Mouse (Mus musculus) lung, adult 18-20 months (tissue): ENCODE measurements around the gene Zdhhc8.

Experiments
- DNase-seq, 2 experiments: peaks; one replicate each; pipeline ENCODE4 v3.0.0; 2022; ENCODE audit warnings: mixed read lengths in 2 of 2

Zdhhc8 gene

DNA sequence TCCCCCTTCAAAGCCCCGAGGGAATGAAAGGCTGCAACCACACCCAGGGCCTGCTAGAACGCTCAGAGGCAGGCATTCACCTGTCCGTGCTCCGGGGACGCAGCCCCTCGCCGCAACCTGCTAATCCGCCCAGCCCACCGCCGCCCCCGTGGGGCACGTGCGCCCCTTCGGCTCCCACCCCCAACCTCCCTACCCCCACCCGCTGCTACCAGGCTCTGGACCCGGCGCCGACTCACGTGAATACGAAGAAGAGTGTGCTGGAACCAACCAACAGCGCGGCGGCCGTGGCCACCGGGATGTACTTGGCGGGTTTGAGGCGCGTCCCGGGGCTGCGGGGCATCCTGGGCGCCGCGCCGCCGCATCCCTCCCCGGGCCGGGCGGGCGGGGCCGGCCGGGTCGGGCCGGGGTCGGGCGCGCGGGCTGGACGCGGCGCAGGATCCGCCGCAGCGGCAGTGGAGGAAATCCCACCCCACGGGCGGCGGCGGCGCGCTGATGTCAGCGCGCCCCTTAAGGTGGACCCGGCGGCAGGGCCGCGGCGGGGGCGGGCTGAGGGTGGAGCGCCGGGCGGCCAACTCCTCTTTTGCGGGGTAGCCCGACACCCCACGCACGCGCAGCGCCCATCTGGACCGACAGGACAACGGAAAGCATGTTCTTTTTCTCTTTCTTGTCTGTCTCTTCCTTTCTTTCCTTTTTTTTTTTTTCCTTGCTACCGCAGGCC is at the start of gene Zdhhc8:
Gene Zdhhc8, minus strand, starts transcription at position 466 of the 718 bp plus-strand sequence.
- peak; percentile 80 to 81 for DNase-seq

DNA sequence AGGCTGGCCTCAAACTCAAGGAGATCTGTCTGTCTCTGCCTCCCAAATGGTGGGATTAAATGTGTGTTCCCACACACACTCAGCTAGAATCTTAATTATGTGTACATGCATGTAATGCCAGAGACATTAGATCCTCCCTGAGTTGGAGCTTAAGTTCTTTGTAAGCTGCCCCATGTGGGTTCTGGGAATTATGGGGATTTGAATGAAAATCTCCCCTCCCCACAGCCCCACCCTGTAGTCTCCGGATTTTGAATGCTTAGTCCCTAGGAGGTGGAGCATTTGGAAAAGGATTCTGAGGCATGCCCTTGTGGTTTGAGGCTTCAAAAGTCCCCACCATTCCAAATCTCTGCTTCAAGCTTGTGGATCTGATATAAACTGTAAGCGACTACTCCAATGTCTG is 40.2 kb upstream of the Zdhhc8 start:
- DNase-seq: no peak

DNA sequence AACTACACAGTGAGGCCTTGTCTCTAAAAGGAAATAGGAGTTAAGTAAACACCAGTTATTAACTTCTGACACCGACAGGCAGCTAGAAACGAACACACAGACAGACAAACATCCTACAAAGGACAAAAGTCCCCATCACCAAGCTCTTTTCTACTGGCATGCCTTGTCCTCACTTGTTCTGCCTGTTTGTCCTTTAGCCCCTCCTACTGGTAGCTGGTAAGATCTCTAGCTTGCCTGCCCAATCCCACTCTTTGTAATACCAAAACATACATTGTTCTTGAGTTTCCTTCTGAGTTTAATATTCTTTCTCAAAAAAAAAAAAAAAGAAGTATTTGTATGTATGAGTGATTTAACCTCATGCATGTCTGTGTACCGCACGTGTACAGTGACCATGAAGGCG is 33.2 kb upstream of the Zdhhc8 start:
- no peak for DNase-seq

DNA sequence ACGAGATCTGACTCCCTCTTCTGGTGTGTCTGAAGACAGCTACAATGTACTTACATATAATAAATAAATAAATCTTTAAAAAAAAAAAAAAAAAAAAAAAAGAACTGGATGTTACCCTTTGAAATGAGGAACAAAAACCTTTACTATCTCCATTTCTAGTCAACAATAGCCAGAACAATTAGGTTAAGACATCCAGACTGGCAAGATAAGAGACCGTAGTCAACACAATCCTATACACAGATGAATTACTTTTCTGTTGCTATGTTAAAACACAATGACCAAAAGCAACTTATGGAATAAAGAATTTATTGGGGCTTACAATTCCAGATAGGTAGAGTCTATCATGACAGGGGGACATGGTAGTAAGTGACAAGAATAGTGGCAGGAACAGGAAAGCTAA is 30.1 kb upstream of the Zdhhc8 start:
- DNase-seq: no peak

DNA sequence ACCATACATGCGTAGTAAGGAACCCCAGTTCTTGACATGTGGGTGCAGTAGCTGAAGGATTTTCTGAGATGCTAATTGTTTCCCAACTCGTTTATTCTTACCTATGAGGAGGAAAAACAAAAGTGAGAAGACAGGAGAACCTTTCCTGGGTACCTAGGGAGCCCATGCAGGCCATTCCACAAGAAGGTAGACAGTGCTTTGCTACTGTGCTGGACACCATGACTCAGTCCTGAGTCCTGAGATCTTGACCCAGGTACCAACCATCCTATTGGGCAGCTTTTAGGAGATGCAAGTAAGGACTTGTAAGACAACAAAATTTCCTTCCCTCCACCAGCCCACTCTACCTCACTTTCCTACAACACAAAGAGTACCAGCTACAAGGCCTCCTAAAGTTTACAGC is 23.3 kb upstream of the Zdhhc8 start, which contains the start of gene Gm49776:
Gene Gm49776, minus strand, starts transcription at position 101 of the 400 bp plus-strand sequence.
- no peak for DNase-seq

DNA sequence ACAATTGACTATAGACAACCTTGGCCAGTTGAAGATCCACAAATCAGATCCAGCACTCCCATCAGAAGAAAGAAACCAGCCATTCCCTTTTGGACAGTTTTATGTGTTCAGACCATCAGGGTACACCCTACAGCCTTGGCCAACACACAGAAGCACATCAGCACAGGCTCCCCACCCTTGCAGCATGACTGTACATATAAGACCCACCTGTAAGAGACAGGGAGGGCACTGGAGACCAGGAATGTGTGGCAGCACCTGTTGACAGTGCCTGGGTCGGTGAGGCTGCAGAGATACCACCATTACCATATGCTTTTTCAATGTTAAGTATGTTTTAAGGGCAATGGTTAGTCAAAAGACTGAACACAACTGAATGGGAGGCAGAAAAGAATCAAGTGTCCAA is 18.9 kb upstream of the Zdhhc8 start:
- no peak for DNase-seq

DNA sequence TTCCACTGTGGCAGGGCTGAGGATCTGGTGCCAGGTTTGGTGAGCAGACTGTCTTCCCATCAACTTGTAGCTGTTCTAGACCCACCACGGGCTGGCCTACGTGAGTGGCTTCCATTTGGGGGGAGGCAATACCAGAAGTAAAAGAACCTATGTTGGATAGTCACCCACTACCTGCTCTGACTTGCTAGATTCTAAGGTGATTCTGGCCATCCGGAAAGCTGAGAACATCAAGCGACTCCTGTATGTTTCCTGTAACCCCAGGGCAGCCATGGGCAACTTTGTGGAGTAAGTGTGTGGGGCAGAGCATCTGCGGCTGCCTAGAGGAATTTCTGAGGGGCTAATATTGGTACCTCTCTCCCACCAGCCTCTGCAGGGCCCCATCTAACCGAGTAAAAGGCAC is 17.8 kb upstream of the Zdhhc8 start:
- DNase-seq: no peak

DNA sequence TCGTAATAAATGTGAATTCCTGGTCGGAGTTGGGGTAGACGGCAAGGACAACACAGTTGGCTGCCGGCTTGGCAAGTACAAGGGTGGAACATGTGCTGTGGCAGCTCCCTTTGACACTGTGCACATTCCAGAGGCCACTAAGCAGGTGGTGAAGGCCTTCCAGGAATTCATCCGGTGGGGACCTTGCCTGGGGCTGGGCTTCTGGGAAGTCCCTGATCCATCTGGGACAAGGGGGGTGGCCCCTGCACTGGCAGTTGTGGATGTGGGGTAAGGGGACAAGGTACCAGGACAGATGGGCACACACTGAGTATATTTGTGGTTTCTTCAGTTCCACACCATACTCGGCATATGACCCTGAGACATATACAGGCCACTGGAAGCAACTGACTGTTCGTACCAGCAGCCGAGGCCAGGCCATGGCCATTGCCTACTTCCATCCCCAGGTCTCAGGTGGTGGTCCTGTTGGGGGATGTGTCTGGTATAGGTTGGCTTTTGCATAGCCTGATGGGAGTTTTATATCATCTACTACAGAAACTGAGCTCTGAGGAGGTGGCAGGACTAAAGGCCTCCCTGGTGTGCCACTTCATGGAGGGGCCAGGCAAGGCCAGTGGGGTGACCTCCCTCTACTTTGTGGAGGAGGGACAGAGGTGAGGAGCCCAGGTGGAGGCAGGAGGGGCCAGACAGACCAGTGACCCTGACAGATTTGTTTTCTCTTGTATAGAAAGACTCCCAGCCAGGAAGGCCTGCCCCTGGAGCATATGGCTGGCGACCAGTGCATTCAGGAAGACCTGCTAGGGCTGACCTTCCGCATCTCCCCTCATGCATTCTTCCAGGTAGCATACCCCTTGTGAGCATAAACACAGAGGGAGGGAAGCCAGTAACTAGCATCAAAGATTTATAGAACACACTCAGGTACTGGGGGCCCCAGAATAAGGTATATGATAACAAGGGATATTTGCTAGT is 16.2 kb upstream of the Zdhhc8 start:
- DNase-seq: no peak

DNA sequence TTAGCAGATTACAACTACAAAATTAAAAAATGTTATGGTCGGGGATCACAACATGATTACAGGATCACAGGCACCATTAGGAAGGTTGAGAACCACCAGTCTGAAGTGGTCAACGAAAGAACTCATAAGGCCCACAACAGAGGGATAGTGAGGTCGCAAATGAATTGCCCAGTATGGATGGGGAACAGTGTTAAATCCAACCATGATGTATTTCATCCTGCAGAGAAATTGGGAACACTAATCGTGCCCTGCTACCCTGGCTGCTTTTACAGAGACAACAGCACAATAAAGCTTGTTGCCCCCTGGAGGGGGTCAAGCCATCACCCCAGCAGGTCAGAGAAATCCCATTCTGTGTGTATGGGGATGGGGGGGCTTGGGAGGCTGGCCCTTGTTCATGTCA is 15.3 kb upstream of the Zdhhc8 start:
- no peak for DNase-seq

DNA sequence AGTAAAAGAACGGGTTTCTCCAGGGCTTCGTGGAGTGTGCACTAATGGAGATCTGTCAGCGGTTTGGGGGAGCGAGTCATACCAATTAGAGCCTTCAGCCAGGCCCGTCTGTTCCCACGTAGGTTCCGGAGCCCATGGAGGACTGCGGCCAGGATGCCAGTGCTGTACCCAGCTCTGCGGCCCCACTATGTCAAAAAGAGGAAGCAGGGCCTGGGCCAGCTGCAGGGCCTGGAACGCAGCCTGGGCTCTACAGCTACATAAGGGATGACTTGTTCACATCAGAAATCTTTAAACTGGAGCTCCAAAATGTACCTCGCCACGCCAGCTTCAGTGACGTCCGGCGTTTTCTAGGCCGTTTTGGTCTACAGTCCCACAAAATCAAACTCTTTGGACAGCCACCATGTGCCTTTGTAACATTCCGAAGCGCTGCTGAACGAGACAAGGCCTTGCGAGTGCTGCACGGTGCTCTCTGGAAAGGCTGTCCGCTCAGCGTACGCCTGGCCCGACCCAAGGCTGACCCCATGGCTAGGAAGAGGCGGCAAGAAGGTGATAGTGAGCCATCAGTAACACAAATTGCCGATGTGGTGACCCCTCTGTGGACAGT is 14.5 kb upstream of the Zdhhc8 start:
- peak; percentile 44 to 45 for DNase-seq

DNA sequence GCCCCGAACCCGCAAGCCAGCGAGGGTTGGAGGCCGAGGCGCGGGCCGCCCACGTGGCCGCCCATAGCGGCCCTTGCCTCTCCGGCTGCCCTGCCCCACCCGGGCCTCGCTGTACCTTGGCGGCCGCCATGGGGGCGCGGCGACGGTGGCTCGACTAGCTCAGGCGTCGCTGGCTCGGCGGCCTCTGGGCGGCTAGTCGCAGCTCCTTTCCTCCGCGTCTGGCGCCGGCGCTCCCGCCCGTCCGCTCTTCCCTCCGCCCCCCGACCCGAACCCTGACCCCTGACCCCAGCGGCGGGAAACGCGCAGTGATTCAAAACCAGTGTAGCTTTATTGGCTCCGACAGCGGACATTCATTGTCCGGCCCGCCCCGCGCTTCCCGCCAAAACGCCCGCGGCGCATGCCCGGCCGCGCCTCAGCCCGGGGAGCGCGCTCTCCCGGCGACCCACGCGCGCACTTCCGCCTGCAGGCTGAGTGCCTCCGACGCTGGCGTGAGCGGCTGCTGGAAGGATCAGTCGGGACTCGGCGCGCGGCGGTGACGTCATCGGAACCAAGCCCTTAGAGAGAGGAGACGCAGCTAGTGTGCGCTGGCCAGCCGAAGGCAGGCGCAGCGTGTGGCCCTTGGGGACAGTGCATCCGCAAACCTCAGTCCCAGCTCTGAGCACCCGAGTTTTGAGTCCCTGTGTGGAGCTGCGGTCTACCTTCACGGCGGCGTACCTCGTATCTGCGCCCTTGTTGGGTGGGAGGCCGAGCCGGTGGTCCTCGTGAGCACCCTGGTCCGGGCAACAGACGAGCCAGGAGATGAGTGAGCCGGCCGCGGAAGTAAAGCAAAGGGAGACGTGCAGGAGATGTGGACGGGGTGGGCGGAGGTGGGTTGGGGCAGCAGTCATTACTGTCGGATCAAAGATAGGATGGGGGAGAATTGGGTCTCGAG is 13.8 kb upstream of the Zdhhc8 start, which contains the start of the genes Trmt2a and Ranbp1:
Gene Trmt2a, plus strand, starts transcription at position 247 of the 931 bp plus-strand sequence.
Gene Ranbp1, minus strand, starts transcription at position 300 of the 931 bp plus-strand sequence.
- peak; percentile 99 for DNase-seq

DNA sequence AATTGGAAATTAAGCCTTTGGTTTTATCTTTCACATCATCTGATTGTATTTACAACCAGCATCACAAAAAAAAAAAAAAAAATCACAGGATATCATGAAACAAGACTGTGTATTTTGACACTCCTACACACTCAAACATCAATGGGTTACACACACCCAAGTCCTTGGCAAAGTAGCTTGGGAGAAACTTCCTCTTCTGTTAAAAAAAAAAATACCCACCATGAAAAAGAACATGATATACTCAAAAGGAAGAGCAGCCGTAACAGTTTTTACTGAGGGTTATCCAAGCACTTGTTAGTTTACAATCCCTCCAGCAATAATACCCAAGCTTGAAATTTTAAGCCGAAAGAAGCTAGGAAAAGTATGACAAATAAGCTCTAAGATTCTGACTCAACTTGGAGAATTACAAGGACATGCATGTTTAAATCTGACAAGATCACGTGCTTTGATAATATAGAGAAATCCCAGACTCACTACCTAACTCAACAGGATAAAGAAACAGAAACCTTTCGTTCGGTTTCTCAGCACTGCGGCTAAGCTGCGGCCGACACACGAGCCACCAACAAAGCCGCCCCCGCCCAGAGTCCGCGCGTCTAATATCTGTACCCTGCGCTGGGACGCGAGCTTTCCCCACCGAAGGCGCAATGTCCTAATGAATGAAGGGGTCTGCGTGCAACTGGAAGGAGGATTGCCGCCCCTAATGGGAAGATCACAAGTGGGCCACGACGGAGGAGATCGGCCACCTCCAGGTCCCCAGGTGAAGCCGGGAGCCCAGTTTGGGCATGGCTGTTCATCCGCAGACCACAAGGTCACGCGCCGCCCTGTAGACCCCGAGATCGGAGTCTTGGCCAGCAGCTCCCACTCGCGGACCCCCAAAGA is 12.8 kb upstream of the Zdhhc8 start:
- DNase-seq: no peak

DNA sequence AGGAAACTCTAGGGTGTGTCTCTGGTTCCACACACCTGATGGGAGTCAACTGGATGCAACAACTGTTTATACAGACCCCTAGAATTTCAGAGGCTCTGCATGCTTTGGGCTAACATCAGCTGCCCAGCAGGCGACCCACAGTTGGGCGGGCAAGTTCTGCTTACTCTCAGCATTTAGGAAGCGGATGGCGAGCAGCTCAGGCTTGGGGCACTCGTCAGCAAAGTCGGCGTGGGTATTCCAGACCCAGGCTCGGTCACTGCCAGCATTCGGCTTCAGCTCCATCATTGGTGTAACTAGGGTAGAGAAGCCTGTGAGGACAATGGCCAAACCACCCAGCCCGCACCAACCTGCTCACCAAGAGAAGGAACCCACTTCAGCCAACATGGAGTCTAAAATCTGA is 6.6 kb upstream of the Zdhhc8 start:
- DNase-seq: no peak

DNA sequence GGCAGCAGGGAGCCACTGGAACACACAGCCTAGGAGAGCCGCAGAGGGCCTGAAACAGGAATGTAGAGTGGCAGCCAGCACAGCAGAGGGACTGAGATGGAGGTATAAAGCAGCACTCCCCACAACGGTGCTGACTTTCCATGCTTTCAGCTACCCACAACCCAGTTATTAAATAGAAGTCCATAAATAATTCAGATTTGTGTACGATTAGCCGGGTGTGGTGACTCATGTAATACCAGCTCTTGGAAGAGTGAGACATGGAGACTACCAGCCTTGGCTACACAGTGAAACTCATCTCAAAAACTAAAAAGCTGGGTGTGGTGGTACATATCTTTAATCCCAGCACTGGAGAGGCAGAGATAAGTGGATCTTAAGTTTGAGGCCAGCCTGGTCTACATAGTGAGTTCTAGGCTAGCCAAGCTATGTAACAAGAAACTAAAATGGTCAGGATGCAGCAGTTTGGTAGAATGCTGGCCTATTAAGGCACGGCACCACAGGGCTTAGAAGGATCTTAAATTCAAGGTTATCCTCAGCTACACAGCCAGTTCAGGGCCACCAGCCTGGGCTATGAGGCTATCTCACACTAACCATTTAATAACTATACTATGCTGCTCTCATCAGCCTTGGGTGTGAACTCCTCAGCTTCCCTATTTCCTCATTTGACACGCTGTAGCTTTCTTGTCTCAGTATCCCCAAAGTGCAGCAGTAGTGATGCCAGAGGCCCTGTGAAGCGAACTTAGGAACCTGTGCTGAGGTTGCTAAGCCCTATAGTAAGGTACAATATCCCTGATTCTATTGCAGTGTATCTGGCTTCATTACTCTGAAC is 2.0 kb upstream of the Zdhhc8 start:
- no peak for DNase-seq

DNA sequence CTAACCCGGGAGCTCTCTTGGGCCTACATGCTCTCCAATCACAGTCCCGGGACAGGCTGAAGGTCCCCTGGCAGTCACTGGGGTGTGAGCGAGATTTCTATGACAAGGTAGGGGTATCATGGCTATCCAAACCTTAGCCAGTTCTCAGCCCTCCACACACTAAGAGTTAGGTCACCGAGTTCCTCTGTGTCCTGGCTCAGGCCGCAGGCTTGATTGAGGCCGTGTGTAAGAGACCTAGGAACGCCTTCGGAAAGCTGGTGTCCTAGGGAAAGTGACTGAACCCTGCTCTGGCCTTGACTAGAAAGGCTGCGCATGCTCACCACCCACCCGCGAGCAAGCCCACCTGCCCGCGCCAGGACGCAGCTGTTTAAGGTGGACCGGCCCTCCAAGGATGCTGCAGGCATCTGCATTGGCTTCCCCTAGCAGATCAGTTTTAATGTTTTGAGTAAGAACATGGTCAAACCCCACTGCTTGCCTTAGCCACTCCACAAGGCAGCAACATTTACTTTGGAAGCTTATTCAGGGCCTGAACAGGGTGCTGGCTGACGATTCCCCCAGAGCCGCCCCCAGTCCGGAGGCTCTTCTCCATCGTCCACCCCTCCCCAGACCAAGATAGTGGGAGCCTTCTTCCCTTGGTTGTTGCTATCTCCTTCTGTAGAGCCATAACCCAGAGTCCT is 591 bp upstream of the Zdhhc8 start:
- peak; percentile 55 to 66 for DNase-seq

DNA sequence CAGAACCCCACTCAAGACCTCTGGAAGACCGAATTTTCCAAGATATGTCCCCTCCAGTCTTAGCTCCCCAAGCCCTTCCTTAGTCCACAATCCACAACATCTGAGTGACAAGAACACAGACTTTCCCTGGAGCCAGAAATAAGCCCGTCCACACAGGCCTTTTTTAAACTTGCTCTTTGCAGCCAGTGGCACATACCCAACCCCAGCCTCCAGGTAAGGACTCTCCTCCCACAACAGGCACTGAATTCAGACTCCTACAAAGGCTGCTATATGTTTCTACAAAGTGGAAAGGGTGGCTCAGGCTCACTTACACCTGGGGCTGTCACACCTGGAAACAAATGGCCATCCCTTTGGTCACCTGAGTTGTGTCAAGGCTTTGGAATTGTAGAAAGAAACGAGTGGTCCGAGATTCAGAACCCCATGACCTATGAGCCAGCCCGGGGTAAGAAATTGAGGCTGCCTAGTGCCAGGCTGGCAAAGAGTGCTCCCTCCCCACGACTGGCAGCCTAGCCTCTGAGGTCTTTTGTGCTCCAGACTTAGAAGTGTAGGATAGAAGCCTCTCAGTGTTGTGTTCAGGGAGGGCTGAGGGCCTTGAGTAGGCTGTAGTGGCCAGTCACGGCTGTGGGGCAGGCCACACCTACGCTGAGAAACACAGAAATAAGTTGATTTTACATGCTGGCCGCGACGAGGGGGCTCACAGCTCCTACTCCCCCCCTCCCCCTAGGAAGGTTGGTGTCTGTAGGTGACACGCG is 841 bp downstream of the Zdhhc8 start:
- no peak for DNase-seq

DNA sequence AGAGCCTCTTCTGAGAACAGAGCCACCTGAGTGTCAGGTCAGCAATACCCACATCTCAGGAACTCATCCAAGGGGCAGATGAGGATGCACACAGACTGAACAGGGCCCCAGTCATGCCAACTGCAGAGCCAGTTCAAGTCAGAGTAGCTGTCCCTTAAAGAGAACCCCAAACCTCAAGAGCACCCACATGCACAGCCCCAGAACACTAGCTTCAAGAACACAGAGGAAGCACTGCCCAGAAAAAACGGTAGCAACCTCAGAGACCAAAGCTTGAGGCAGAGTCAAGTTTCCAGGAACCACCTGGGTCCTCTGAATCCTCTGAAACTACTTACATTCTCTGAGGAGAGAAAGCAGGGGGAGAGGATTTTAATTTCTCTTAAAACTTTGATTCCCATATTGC is 1.5 kb downstream of the Zdhhc8 start:
- no peak for DNase-seq

DNA sequence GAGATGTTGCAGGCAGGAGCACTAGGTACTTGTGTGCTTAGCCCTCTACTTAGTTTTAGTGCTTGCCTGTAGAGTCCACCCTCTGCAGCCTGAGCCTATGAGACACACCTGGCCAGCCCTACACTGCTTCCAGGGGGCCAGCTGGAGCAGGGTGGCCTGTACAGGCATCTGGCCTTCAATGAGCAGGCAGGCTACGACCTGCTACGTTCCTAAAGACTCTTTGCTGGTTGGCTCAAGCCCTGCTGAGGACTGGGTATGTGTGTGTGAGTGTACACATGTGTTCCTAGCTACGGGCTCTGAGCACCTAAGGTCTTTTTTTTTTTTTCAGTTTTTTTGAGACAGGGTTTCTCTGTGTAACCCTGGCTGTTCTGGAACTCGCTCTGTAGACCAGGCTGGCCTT is 3.5 kb downstream of the Zdhhc8 start:
- no peak for DNase-seq

DNA sequence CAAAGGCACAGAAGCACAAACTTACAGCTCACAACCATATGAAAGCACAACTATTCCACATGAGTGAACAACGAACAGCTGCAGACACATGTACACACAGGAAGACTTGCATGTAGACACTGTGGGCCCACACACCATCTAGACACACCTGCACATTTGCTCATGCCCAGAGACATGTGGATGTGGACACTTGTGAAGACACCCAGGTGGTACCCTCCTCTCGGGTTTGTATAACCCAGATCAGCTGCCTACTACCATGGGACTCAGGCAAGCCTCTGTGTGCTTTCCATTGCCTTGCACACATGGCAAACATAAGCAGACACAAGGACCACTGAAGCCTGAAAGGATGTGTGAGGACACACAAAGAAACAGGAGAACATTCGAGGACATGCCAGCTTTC is 3.9 kb downstream of the Zdhhc8 start:
- DNase-seq: no peak
